Mouse (Mus musculus) adrenal gland, postnatal 4 days (tissue): Measurements from ENCODE around the gene Hoxb7. TPM values are rescaled to one million over a fixed set of nuclear protein-coding genes. Genes with fewer than 3 reads are reported as not detected.

Experiments
- DNase-seq, 2 experiments: peaks; one replicate each; pipeline ENCODE4 v3.0.0; 2021 to 2022; ENCODE audit warnings: low spot score in 2 of 2, mixed read lengths in 2 of 2
- total RNA-seq, 2 experiments: library from RNA; stranded (reverse); gene quantifications; 2 replicates each; pipeline ENCODE4 v1.2.3; 2021

Gene Hoxb7
- total RNA-seq, 2 experiments from 2014 or later: 39.4 to 49.8 TPM

DNA sequence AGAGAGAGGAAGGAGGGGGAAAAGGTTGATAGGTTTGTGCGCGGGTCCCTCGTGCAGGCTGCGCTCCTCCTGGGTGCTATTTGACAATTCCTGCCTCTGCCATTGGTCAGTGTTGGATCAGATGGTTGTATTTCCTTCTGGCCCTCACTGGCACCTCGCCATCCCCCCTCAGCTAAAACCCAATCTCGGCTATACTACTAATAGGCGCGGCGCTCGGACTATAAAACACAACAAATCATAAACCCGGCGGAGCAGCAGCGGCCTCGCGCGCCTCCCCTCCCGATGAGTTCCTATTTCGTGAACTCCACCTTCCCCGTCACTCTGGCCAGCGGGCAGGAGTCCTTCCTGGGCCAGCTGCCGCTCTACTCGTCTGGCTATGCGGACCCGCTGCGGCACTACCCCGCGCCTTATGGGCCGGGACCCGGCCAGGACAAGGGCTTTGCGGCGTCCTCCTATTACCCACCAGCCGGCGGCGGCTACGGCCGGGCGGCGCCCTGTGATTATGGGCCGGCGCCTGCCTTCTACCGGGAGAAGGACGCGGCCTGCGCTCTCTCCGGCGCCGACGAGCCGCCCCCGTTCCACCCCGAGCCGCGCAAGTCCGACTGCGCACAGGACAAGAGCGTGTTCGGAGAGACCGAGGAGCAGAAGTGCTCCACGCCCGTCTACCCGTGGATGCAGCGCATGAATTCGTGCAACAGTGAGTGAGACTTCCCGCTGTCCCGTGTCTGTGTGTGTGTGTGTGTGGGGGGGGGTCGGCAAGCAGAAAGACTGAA is 12.7 kb downstream of the Hoxb7 start:
- no peak for DNase-seq

DNA sequence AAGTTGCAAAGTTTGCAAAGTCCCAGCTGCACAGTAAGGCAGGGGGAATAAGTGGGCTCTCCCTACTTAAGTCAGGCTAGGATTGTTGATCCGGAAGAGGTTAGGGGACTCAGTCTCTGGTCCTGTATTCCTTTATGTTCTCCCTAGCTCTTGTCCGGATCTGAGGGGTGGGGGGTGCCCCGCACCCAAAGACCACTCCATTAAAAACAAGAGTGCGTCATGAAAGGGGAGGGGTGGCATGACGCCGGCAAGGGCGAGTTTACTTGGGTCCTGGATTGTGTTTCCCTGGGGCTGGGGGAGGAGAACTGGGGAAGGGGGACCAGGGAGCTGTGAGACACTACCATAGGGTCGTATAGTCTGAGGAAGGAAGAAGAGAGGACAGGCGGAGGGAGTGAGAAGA is 13.4 kb downstream of the Hoxb7 start:
- DNase-seq: no peak

DNA sequence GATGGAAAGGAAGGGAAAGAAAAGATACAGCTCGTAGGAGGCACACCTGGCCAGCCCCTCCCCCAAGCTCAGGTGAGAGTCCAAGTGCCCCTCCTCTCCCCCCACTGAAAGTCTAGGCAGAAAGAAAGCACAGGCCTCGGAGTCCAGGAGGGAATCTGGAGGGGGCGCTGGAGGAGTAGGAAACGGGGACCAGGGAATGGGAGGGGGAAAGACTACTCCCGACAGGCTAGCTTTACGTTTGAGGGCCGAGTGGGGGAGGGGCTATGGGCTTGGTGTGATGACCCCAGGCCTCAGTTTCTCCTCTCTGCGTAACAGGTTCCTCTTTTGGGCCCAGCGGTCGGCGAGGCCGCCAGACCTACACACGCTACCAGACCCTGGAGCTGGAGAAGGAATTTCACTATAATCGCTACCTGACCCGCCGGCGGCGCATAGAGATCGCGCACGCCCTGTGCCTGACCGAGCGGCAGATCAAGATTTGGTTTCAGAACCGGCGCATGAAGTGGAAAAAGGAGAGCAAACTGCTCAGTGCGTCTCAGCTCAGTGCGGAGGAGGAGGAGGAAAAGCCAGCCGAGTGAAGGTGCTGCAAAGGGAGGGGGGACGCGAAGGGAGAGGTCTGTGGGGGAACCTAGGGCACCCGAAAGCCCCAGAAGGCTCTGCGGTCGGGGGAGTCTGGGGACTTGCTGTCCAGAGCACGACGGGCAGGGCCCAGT is 14.1 kb downstream of the Hoxb7 start:
- no peak for DNase-seq

DNA sequence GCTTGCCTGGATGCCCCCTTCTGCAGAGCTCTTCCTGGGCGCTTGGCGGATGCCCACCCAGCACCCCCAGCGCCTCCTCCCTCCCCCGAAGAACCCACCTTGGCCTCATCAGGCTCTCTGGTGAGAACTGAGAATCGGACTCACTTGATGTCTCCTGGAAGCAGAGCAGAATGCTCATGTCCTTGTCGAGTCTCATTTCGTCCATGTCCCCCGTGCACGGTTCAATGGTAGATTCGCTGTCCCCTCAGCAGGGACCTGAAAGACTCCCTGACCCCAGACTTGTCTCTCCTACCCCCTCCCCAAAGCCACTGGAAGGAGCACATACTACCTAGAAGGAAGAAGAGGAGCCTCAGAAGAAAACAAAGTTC is 14.6 kb downstream of the Hoxb7 start:
- no peak for DNase-seq

DNA sequence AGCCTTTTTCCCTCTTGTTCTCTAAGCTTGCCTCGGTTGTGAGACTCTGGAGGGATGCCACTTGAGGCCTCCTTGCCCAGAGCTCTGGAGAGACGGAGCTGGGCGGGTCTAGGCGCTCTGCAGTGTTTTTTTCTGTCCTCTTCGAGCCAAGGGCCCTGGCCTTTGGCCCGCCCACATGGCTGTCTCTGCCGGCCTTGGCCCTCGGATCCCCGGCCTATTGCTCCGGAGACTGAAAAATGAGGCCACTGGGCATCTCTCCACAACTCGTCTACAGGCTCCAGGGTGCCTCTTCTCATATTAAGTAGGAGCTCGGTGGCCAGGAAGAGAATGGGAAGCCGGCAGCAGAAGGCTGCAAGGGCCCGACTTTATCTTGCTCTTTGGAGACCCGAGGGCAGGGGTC is 15.4 kb downstream of the Hoxb7 start:
- DNase-seq: no peak

- no peak for DNase-seq
These were observed 16.1 kb downstream of the Hoxb7 start for GRCm38 (mm10) chr11:96302381-96303150.

GRCm38 (mm10) chr11:96303151-96304099 is 17.0 kb downstream of the Hoxb7 start, which contains the start of gene Hoxb5:
TSS of gene Hoxb5 (plus strand) at chr11:96303336.
- DNase-seq: peak; percentile 78 to 79

GRCm38 (mm10) chr11:96304381-96305195 is 18.2 kb downstream of the Hoxb7 start:
- no peak for DNase-seq

DNA sequence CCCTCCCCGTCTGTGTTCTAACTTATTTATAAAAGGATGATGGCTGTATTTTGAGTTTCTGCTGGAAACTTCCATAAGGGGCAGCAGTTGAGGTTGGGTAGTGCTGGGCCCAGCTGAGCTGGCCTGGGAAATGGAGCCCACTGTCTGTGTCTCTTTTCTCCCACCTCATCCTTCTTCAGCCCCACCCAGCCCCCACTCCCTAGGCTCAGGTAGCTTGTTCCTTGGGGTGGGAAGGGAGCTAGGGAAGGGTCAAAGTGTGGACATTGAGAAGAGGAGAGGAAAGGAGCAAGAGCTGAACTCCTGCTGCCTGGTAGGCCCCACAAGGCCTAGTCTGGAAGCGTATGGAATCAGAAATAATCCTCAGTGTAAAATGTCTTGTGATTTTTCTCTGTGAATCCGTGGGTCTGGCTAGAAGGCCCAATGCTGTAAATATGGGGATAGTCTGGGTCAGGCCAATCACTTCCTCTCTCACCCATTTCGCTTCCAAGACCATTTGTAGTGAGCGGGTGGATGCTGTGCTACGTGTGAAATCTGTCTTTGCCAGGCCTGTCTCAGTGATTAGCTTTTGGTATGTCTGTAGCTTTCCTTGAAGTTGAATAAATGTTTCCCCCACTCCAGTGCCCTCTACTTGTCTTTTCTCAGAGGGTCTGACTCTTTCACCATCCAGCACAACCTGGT is 19.2 kb downstream of the Hoxb7 start:
- no peak for DNase-seq

DNA sequence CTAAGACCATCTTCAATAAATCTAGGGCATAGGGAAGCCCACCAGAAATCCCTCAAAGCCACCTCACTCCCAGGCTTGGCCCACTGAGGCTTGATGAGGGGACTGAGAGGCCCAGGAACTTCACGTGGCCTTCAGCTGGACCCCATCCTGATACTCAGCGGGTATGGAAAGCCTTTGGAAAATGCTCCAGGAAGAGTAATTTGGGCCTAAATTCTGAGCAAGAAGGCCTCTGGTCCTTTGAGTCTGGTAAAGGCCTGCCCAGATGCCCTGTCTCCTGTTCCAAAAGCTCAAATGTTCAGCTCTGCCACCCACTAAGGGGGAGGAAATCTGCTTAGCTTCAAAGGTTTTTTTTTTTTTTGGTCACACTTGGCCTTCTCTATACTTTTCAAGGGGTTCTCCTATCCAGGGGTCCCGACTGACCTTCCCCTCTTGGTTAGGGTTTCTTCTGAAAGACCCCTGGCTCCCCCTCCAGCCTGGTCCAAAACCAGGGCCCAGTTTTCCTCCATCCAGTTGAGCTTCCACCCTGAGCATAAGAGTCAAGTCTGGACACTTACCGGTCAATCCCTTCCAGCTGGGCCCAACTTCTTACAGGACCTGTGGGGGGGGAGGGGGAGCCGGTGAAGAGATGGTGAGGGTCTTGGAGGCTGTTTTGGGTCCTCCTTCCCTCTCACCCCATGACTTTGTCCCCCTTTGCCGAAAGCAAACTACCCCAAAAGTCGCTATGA is 19.9 kb downstream of the Hoxb7 start:
- no peak for DNase-seq

GRCm38 (mm10) chr11:96306908-96307269 is 20.5 kb downstream of the Hoxb7 start:
- no peak for DNase-seq

- no peak for DNase-seq
These were observed 22.3 kb downstream of the Hoxb7 start for GRCm38 (mm10) chr11:96308763-96309162.

DNA sequence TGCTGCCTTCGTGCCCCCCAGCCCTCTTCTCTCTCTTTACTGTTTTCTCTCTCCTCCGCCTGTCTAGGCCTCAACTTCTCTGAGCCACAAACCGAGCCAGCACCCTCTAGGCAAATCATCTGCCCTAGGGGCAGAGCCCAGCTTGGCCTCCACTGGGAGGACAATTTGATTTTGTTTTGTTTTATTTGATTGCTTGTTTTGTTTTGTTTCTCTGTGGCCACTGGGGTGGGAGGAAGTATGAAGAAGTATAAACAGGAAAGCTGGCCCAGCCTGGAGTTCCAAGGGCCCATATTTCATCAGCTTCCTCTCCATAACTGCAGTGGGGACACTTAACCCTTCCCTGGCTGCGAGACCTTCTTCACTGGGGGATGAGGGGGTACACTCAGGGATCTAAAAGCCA is 22.9 kb downstream of the Hoxb7 start:
- DNase-seq: no peak

- DNase-seq: no peak
These were observed 23.9 kb downstream of the Hoxb7 start for GRCm38 (mm10) chr11:96310183-96310938.

DNA sequence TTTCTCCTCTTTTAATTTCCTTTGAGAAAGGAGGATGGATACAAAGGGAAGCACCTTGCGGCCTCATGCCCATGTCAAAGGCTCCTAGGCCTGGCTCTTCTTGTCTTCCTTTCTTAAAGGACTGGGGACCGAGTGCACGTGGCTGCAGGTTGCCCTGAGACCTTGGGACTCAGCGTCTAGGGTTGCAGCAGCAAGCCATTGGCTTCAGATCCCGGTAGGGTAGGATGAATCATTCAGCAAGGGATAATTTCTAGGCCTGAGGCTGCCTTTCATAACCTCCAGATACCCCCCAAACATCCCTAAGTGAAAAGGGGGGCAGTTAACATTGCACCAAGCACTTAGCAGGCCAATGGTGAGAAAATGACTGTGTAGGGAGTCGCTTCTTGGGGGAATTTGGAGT is 24.7 kb downstream of the Hoxb7 start:
- no peak for DNase-seq

- DNase-seq: no peak
These were observed 25.3 kb downstream of the Hoxb7 start for GRCm38 (mm10) chr11:96311520-96312417.

DNA sequence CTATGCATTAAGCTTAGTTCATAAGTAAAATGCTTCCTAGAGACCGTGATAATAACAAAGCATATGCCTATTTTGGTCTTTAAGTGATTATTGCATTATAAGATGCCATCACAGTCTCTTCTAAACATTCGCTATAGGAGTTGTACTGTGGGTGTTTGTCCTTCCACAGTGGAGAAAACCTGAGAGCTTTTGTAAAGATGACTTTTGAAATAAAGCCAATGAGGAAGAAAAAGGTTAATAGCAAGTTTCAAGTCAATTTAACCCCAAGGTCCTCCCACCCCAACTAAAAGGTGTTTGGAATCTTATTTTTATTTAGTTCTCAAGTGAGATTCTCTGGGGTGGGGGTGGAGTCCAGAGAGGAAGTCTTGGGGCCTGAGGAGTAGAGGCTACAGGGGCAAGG is 26.7 kb downstream of the Hoxb7 start:
- DNase-seq: no peak
